Mouse (Mus musculus) CH12.LX (cell line): ENCODE measurements around the gene Sept3. TPM values are rescaled to one million over a fixed set of nuclear protein-coding genes. Genes with fewer than 3 reads are reported as not detected.

ENCODE experiments used
- DNase-seq: peaks from one replicate; pipeline ENCODE4 v3.0.0-alpha.2; 2013; ENCODE audit errors: extremely low read depth
- H3K27ac ChIP-seq: 2 replicates; pipeline ENCODE4 v1.5.1; 2012; ENCODE audit warnings: low read depth, mild to moderate bottlenecking, control low read depth, moderate library complexity; ENCODE audit not compliant: insufficient read depth
- H3K27me3 ChIP-seq: replicated peaks from 2 replicates; pipeline ENCODE3; 2012; ENCODE audit warnings: inconsistent platforms
- H3K36me3 ChIP-seq, 2 experiments: replicated peaks in 1 of 2; 2 replicates each; pipeline versions ENCODE3 to v1.6.1; 2012; ENCODE audit warnings: inconsistent platforms in 1 of 2, low read length in 1 of 2, mild to moderate bottlenecking in 1 of 2, mixed read lengths in 1 of 2, moderate library complexity in 1 of 2; ENCODE audit not compliant: control insufficient read depth in 1 of 2, insufficient read depth in 1 of 2
- H3K4me1 ChIP-seq, 2 experiments: 2 replicates each; pipeline ENCODE4 v1.6.1; 2012; ENCODE audit warnings: inconsistent platforms in 1 of 2, moderate library complexity in 1 of 2; ENCODE audit not compliant: insufficient read depth in 2 of 2, control insufficient read depth in 1 of 2
- H3K4me2 ChIP-seq: 2 replicates; pipeline ENCODE4 v1.6.1; 2012; ENCODE audit warnings: low read depth, mild to moderate bottlenecking, control low read depth; ENCODE audit not compliant: poor library complexity, insufficient read depth, severe bottlenecking
- H3K4me3 ChIP-seq, 3 experiments: fragments of 150-350 bp in 1 of 3; sonication (generic) in 1 of 3; replicated peaks in 1 of 3; 2 replicates each; pipeline versions ENCODE3 to v1.5.1; 2011 to 2012; ENCODE audit warnings: low read depth in 2 of 3, low read length in 2 of 3, mild to moderate bottlenecking in 2 of 3, moderate library complexity in 2 of 3, control low read depth in 1 of 3, improper control_type of control experiment in 1 of 3, inconsistent platforms in 1 of 3, mixed read lengths in 1 of 3; ENCODE audit not compliant: poor library complexity in 1 of 3
- H3K79me2 ChIP-seq: replicated peaks from 2 replicates; pipeline ENCODE4 v1.6.1; 2012; ENCODE audit warnings: mild to moderate bottlenecking, moderate library complexity; ENCODE audit not compliant: control insufficient read depth, poor library complexity, insufficient read depth, severe bottlenecking; ENCODE audit errors: extremely low read depth
- H3K9ac ChIP-seq: 2 replicates; pipeline ENCODE4 v1.6.1; 2012; ENCODE audit warnings: low read depth, mild to moderate bottlenecking, control low read depth, moderate library complexity; ENCODE audit not compliant: insufficient read depth
- H3K9me3 ChIP-seq: replicated peaks from 2 replicates; pipeline ENCODE3; 2012; ENCODE audit warnings: low read length, inconsistent platforms, mixed read lengths
- BHLHE40 ChIP-seq: IDR thresholded peaks from 2 replicates; pipeline ENCODE4 v1.6.1; 2011; ENCODE audit warnings: mild to moderate bottlenecking, low read depth, low read length, improper control_type of control experiment
- CHD2 ChIP-seq: IDR thresholded peaks from 2 replicates; pipeline ENCODE4 v1.6.1; 2011; ENCODE audit warnings: low read length, improper control_type of control experiment
- CTCF ChIP-seq, 2 experiments: IDR thresholded peaks in 1 of 2; conservative IDR thresholded peaks in 1 of 2; 2 replicates each; pipeline ENCODE4 v1.5.1; 2011 to 2012; ENCODE audit warnings: low read depth in 2 of 2, low read length in 2 of 2, improper control_type of control experiment in 1 of 2, inconsistent platforms in 1 of 2, mild to moderate bottlenecking in 1 of 2, moderate library complexity in 1 of 2
- E2F4 ChIP-seq: IDR thresholded peaks from 2 replicates; pipeline ENCODE4 v1.6.1; 2011; ENCODE audit warnings: low read depth, low read length, improper control_type of control experiment; ENCODE audit not compliant: insufficient replicate concordance
- ETS1 ChIP-seq: conservative IDR thresholded peaks from 2 replicates; pipeline ENCODE4 v1.6.1; 2012; ENCODE audit warnings: low read depth, mild to moderate bottlenecking, inconsistent platforms, low read length, improper control_type of control experiment, moderate library complexity
- GABPA ChIP-seq: IDR thresholded peaks from 2 replicates; pipeline ENCODE4 v1.6.1; 2012; ENCODE audit warnings: low read depth, low read length, improper control_type of control experiment, inconsistent platforms; ENCODE audit not compliant: insufficient replicate concordance
- HCFC1 ChIP-seq: IDR thresholded peaks from 2 replicates; pipeline ENCODE4 v1.6.1; 2012; ENCODE audit warnings: low read depth, mild to moderate bottlenecking, inconsistent platforms, low read length, improper control_type of control experiment
- IRF4 ChIP-seq: IDR thresholded peaks from 2 replicates; pipeline ENCODE4 v1.6.1; 2014; ENCODE audit warnings: low read depth, mild to moderate bottlenecking, inconsistent platforms, low read length, improper control_type of control experiment
- JUN ChIP-seq: IDR thresholded peaks from 2 replicates; pipeline ENCODE4 v1.6.1; 2011; ENCODE audit warnings: low read depth, mild to moderate bottlenecking, low read length, improper control_type of control experiment, moderate library complexity; ENCODE audit not compliant: insufficient read depth
- KAT2A ChIP-seq: IDR thresholded peaks from 2 replicates; pipeline ENCODE4 v1.6.1; 2012; ENCODE audit warnings: low read length, improper control_type of control experiment, inconsistent platforms; ENCODE audit not compliant: insufficient replicate concordance
- MAFK ChIP-seq: IDR thresholded peaks from 2 replicates; pipeline ENCODE4 v1.6.1; 2011; ENCODE audit warnings: low read length, improper control_type of control experiment; ENCODE audit not compliant: insufficient replicate concordance
- MAZ ChIP-seq: IDR thresholded peaks from 2 replicates; pipeline ENCODE4 v1.6.1; 2012; ENCODE audit warnings: low read depth, mild to moderate bottlenecking, inconsistent platforms, low read length, improper control_type of control experiment, moderate library complexity
- MEF2A ChIP-seq: IDR thresholded peaks from 2 replicates; pipeline ENCODE4 v1.6.1; 2014; ENCODE audit warnings: low read depth, mild to moderate bottlenecking, inconsistent platforms, low read length, improper control_type of control experiment, borderline replicate concordance
- MXI1 ChIP-seq: IDR thresholded peaks from 2 replicates; pipeline ENCODE4 v1.6.1; 2011; ENCODE audit warnings: mild to moderate bottlenecking, low read depth, low read length, improper control_type of control experiment
- NELFE ChIP-seq: IDR thresholded peaks from 2 replicates; pipeline ENCODE4 v1.6.1; 2011; ENCODE audit warnings: low read depth, low read length, improper control_type of control experiment
- POLR2A ChIP-seq: IDR thresholded peaks from 2 replicates; pipeline ENCODE4 v1.6.1; 2011; ENCODE audit warnings: low read depth, mild to moderate bottlenecking, improper control_type of control experiment, low read length
- POLR2AphosphoS2 ChIP-seq: IDR thresholded peaks from 2 replicates; pipeline ENCODE4 v1.6.1; 2011; ENCODE audit warnings: low read depth, low read length, improper control_type of control experiment
- RCOR1 ChIP-seq: conservative IDR thresholded peaks from 2 replicates; pipeline ENCODE4 v1.6.1; 2012; ENCODE audit warnings: low read depth, mild to moderate bottlenecking, inconsistent platforms, low read length, improper control_type of control experiment
- SIN3A ChIP-seq: IDR thresholded peaks from 2 replicates; pipeline ENCODE4 v1.6.1; 2012; ENCODE audit warnings: low read length, improper control_type of control experiment, inconsistent platforms
- TBP ChIP-seq: conservative IDR thresholded peaks from 2 replicates; pipeline ENCODE4 v1.6.1; 2011; ENCODE audit warnings: low read depth, low read length, improper control_type of control experiment
- TCF12 ChIP-seq: IDR thresholded peaks from 2 replicates; pipeline ENCODE4 v1.6.1; 2014; ENCODE audit warnings: low read depth, mild to moderate bottlenecking, inconsistent platforms, low read length, improper control_type of control experiment
- ZC3H11A ChIP-seq: IDR thresholded peaks from 2 replicates; pipeline ENCODE4 v1.6.1; 2012; ENCODE audit warnings: low read depth, mild to moderate bottlenecking, inconsistent platforms, low read length, improper control_type of control experiment
- ZMIZ1 ChIP-seq: IDR thresholded peaks from 2 replicates; pipeline ENCODE4 v1.6.1; 2012; ENCODE audit warnings: low read depth, mild to moderate bottlenecking, inconsistent platforms, low read length, improper control_type of control experiment
- ZNF384 ChIP-seq: IDR thresholded peaks from 2 replicates; pipeline ENCODE4 v1.6.1; 2012; ENCODE audit warnings: low read depth, low read length, improper control_type of control experiment, inconsistent platforms
- dilution Hi-C: fragments of 300-500 bp; cut with MboI; formaldehyde crosslinking; loops from 2 replicates; pipeline ENCODE4 v1.14.3; 2020; ENCODE audit warnings: low sequenced_read_pairs; ENCODE audit not compliant: extremely low pct_unique_long_range_greater_than_20kb, extremely low pct_ligation_motif_present
- in situ Hi-C: fragments of 300-500 bp; cut with MboI; formaldehyde crosslinking; loops from 3 replicates; pipeline ENCODE4 v1.14.3; 2019; ENCODE audit warnings: low sequenced_read_pairs, low pct_ligation_motif_present, low pct_unique_long_range_greater_than_20kb, mixed read lengths
- polyA plus RNA-seq: library from polyadenylated mRNA; unstranded; fragments of >175 nt; gene quantifications from 2 replicates; pipeline ENCODE4 v1.2.1, GENCODE M21; 2012; ENCODE audit warnings: low read depth; ENCODE audit not compliant: insufficient read length
- total RNA-seq, 2 experiments: library from RNA; depleted of rRNA; stranded (reverse); fragments of 300-350 nt in 1 of 2; fragments of >200 nt in 1 of 2; gene quantifications; 2 replicates each; pipeline ENCODE4 v1.2.3; 2012 to 2014

Sept3 gene
- total and polyA plus RNA-seq, 3 experiments: 0.04 to 0.07 TPM; not detected in 1

DNA sequence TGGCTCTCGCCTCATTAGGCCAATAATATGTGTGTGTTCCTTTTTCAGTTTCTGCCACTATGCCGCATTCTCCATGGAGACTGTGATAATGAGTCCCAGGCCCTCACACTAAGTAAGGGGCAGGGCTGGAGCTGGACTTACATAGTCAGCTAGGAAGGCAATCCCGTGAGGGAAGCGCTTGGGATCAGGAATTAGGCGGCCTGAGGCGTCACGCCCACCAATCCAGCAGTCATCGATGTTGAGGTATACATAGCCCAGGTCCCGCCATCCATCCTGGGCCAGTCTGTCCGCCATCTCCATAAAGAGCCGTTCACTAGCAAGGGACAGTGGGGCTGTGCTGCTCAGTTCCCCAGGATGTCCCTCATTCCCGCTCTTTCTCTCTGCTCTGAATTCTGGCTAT is 61.9 kb downstream of the Sept3 start:
- peaks cover 4 to 9% of the 10 kb centered on the region in 2 experiments; a peak in 3 of 4 replicates for H3K4me1 ChIP-seq
- no peaks in the 10 kb centered on the region for H3K9me3 ChIP-seq
- no peak overlapping the region for H3K4me3 ChIP-seq
- no peak overlapping the region for H3K27ac ChIP-seq
- no peak for TF ChIP-seq ZC3H11A
- TF ChIP-seq, all 38 proteins: peak for 0
- H3K79me2 ChIP-seq: no peaks in the 10 kb centered on the region
- H3K4me2 ChIP-seq: no peak overlapping the region
- H3K9ac ChIP-seq: no peak overlapping the region
- H3K36me3 ChIP-seq: peaks cover 34 to 50% of the 10 kb centered on the region in 2 experiments
- peaks cover 13% of the 10 kb centered on the region for H3K27me3 ChIP-seq
- dilution Hi-C loops (no loop called here), in situ Hi-C loops (no loop called here)
- no peak for DNase-seq

DNA sequence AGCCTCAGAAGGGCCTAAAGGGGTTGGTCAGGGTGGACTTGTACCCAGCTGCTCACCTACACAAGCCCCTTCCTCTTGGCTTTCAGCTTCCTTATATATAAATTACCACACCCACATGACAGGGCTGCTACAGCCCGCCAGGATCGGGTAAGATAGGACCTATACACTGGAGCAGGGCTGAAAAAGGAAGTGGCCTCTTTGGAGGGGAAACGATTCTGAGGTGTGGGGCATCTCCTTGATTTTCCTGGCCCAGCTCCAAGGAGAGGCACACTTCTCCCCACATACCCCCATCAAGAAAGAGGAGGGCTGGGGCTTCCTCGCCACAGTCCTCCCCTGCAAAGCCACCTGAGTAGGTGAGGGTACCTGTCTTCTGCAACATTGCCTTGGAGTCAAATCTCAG is 63.2 kb downstream of the Sept3 start:
- Histone ChIP-seq H3K4me3 (peak overlapping the region; percentile 71 to 98 (median 78)), H3K9me3 (no peaks in the 10 kb centered on the region), H3K4me2 (peak overlapping the region; percentile 93), H3K4me1 (peaks cover 4 to 9% of the 10 kb centered on the region in 2 experiments; a peak in 3 of 4 replicates), H3K27me3 (peaks cover 20% of the 10 kb centered on the region), H3K79me2 (no peaks in the 10 kb centered on the region), H3K9ac (peak overlapping the region; percentile 89), H3K27ac (no peak overlapping the region), H3K36me3 (peaks cover 25 to 39% of the 10 kb centered on the region in 2 experiments)
- TF ChIP-seq E2F4 (no peak), MXI1 (no peak), MAZ (no peak), GABPA (no peak), JUN (no peak), ETS1 (no peak), ZNF384 (no peak), NELFE (no peak), POLR2A (no peak), HCFC1 (no peak)
- DNase-seq: no peak
- in situ Hi-C loops: no loop called here
- dilution Hi-C loops: no loop called here

DNA sequence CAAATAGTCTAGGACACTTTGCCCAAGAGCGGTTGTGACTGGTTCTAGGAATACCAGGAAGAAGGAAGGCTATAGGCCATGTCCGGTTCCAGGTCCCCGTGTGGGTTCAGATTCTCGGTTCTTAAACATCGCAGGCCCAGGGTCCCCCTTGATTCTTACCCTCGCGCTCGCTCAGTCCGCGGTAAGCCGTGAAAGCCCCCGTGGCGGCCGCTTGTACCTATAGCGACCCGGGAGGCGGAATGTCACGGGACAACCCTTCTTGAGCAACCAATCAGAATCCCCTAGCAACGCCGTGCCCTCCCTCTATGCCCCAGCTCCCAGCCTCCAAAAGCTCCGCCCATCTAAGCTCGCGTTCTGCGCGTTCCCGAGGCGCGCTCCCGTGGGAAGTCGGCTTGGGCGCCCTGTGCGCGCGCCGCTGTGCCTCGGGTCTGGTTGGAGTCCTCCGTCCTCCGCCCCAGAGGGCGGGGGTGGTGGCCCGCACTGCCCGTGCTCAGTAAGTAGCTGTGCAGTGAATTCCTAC is 64.0 kb downstream of the Sept3 start, which contains the start of the genes Naga, Pheta2 and Smdt1:
Gene Naga, minus strand, starts transcription at position 333 of the 520 bp plus-strand sequence.
Gene Pheta2, plus strand, starts transcription at position 350 of the 520 bp plus-strand sequence.
Gene Smdt1, plus strand, starts transcription at position 367 of the 520 bp plus-strand sequence.
- no peaks in the 10 kb centered on the region for H3K9me3 ChIP-seq
- peak; percentile 94 for DNase-seq
- in situ Hi-C loops (no loop called here), dilution Hi-C loops (no loop called here)
- peak within 1 kb of the TSS; percentile 89 for H3K9ac ChIP-seq
- H3K4me2 ChIP-seq: peak within 1 kb of the TSS; percentile 93
- peaks cover 4 to 9% of the 10 kb centered on the region in 2 experiments; a peak in 3 of 4 replicates for H3K4me1 ChIP-seq
- peaks cover 25% of the 10 kb centered on the region for H3K27me3 ChIP-seq
- H3K36me3 ChIP-seq: peaks cover 25 to 34% of the 10 kb centered on the region in 2 experiments
- peak within 1 kb of the TSS; percentile 71 to 98 (median 78) for H3K4me3 ChIP-seq
- H3K79me2 ChIP-seq: no peaks in the 10 kb centered on the region
- no peak within 1 kb of the TSS for H3K27ac ChIP-seq
- TF ChIP-seq MAFK (no peak), POLR2AphosphoS2 (no peak), NELFE (peak; percentile 72), BHLHE40 (peak; percentile 83), CTCF (conservative IDR thresholded peaks at IDR 0.05 in 1 of 2, IDR thresholded peaks at IDR 0.05 in 1 of 2; ENCODE audit: low read depth in 2 of 2, low read length in 2 of 2) (no peak), ZNF384 (no peak), MEF2A (no peak), GABPA (no peak), CHD2 (no peak), POLR2A (peak; percentile 74), ETS1 (no peak), KAT2A (no peak), SIN3A (no peak), MAZ (no peak; the same call in 1 of the 2 replicates), TCF12 (no peak; the same call in 1 of the 2 replicates), TBP (0 out of 2 replicates have a peak, but pooled peaks have one; percentile 34), ZMIZ1 (peak; percentile 28; the same call in 1 of the 2 replicates), RCOR1 (no peak), IRF4 (0 out of 2 replicates have a peak, but pooled peaks have one; percentile 13)
